Mouse (Mus musculus): ENCODE measurements around the gene Smarcb1.
A peak's percentile ranks its signal among the peaks of the same experiment; 100 is the strongest.
"Not testable (repeated sequence)": the region's sequence is repeated elsewhere in the genome, so short reads cannot be mapped to it uniquely, and the experiment has no call there.

Gene Smarcb1

GRCm38 (mm10) chr10:75887504-75887903 lies 33.9 kb downstream of the Smarcb1 start:
- not testable (repeated sequence) for DNase-seq

GRCm38 (mm10) chr10:75884742-75885141 lies 36.7 kb downstream of the Smarcb1 start:
- DNase-seq: no peak

GRCm38 (mm10) chr10:75883232-75883552 lies 38.2 kb downstream of the Smarcb1 start:
- peak; percentile 62 to 69 for DNase-seq

GRCm38 (mm10) chr10:75882433-75883231 lies 38.8 kb downstream of the Smarcb1 start:
- no peak for DNase-seq

GRCm38 (mm10) chr10:75881578-75882432 lies 39.6 kb downstream of the Smarcb1 start:
- no peak for DNase-seq

- no peak for DNase-seq
Observed at GRCm38 (mm10) chr10:75880771-75881577, 40.4 kb downstream of the Smarcb1 start.

GRCm38 (mm10) chr10:75880351-75880750 lies 41.1 kb downstream of the Smarcb1 start:
- no peak for DNase-seq

- DNase-seq: no peak
Observed at GRCm38 (mm10) chr10:75878836-75879235, 42.6 kb downstream of the Smarcb1 start.

- no peak for DNase-seq
Observed at GRCm38 (mm10) chr10:75873543-75874170, 47.8 kb downstream of the Smarcb1 start.

GRCm38 (mm10) chr10:75872915-75873542 lies 48.4 kb downstream of the Smarcb1 start:
- DNase-seq: peak in 1 of 2 experiments; percentile 21

- DNase-seq: no peak
Observed at GRCm38 (mm10) chr10:75872025-75872914, 49.1 kb downstream of the Smarcb1 start.

GRCm38 (mm10) chr10:75861587-75861986 lies 59.8 kb downstream of the Smarcb1 start:
- DNase-seq: no peak

GRCm38 (mm10) chr10:75860746-75861145 lies 60.7 kb downstream of the Smarcb1 start:
- no peak for DNase-seq

- peak; percentile 79 to 88 for DNase-seq
Observed at GRCm38 (mm10) chr10:75859786-75860470, 61.5 kb downstream of the Smarcb1 start, which contains the start of gene Mif. Gene Mif (minus strand): TSS chr10:75860240.

GRCm38 (mm10) chr10:75859107-75859746 lies 62.2 kb downstream of the Smarcb1 start:
- DNase-seq: no peak

GRCm38 (mm10) chr10:75857598-75857997 lies 63.8 kb downstream of the Smarcb1 start:
- DNase-seq: no peak

GRCm38 (mm10) chr10:75856976-75857375 lies 64.4 kb downstream of the Smarcb1 start:
- DNase-seq: no peak

- DNase-seq: no peak
Observed at GRCm38 (mm10) chr10:75856155-75856907, 65.1 kb downstream of the Smarcb1 start.

GRCm38 (mm10) chr10:75855416-75855981 lies 65.9 kb downstream of the Smarcb1 start:
- no peak for DNase-seq
